Comparison of ENCODE assay signal across 23 mouse cellular contexts in genomic region chr4:45392994-45393393, GRCm38 (mm10). TPM values are rescaled to one million over a fixed set of nuclear protein-coding genes. Genes with fewer than 3 reads are reported as not detected.
DNase-seq lines count a peak whose midpoint lies in the region; ATAC-seq lines count a peak whose summit lies in the region.
"Had no signal": no experiment of that assay in that cellular context is flagged by ENCODE, and none has a peak within 500 bp of the region (broad histone marks: within the 10 kb centered on the region; RNA-seq: fewer than 3 reads in every experiment).

No protein-coding gene starts in this region.

- H3K27ac ChIP-seq in midbrain, embryonic 11.5 days (ENCODE audit: low read depth, low read length), result no peak overlapping the region
- H3K27ac ChIP-seq in forebrain, embryonic 10.5 days, result no peak overlapping the region
- H3K27ac ChIP-seq: embryonic facial prominence, embryonic 15.5 days; forebrain, embryonic 15.5 days; heart, adult 2 months; heart, embryonic 15.5 days; hindbrain, embryonic 12.5 days had no signal

- H3K9me3 ChIP-seq in midbrain, embryonic 11.5 days (ENCODE audit: control insufficient read depth, low read length), result no peaks in the 10 kb centered on the region
- no peaks in the 10 kb centered on the region for H3K9me3 ChIP-seq in forebrain, embryonic 10.5 days
- H3K9me3 ChIP-seq: embryonic facial prominence, embryonic 15.5 days; forebrain, embryonic 15.5 days; heart, embryonic 15.5 days; hindbrain, embryonic 12.5 days had no signal

- H3K9ac ChIP-seq in midbrain, embryonic 11.5 days (ENCODE audit: low read length), result no peak overlapping the region
- H3K9ac ChIP-seq: embryonic facial prominence, embryonic 15.5 days; forebrain, embryonic 15.5 days; heart, embryonic 15.5 days; hindbrain, embryonic 12.5 days had no signal

- peaks cover 2% of the 10 kb centered on the region; the same call in 1 of the 2 replicates for H3K36me3 ChIP-seq in midbrain, embryonic 11.5 days (ENCODE audit: control insufficient read depth, insufficient read depth, low read length)
- H3K36me3 ChIP-seq in forebrain, embryonic 10.5 days (replicated peaks), result peaks cover 29% of the 10 kb centered on the region

- no peaks in the 10 kb centered on the region for H3K27me3 ChIP-seq in midbrain, embryonic 11.5 days (ENCODE audit: control insufficient read depth, insufficient read depth, low read length)
- H3K27me3 ChIP-seq in forebrain, embryonic 10.5 days (ENCODE audit: poor library complexity, severe bottlenecking), result no peaks in the 10 kb centered on the region
- H3K27me3 ChIP-seq: CH12.LX; embryonic facial prominence, embryonic 15.5 days; forebrain, embryonic 15.5 days; heart, embryonic 15.5 days; hindbrain, embryonic 12.5 days had no signal

- no peaks in the 10 kb centered on the region for H3K4me1 ChIP-seq in midbrain, embryonic 11.5 days (ENCODE audit: control insufficient read depth, insufficient read depth, low read length)
- peaks cover 9% of the 10 kb centered on the region for H3K4me1 ChIP-seq in forebrain, embryonic 10.5 days
- H3K4me1 ChIP-seq: embryonic facial prominence, embryonic 15.5 days; forebrain, embryonic 15.5 days; hindbrain, embryonic 12.5 days had no signal

- H3K4me3 ChIP-seq in midbrain, embryonic 11.5 days (ENCODE audit: low read depth, low read length), result no peak overlapping the region
- H3K4me3 ChIP-seq in forebrain, embryonic 10.5 days, result no peak overlapping the region
- H3K4me3 ChIP-seq: embryonic facial prominence, embryonic 15.5 days; erythroblast, embryonic 14.5 days; forebrain, embryonic 15.5 days; heart, adult 2 months; heart, embryonic 15.5 days; hindbrain, embryonic 12.5 days had no signal

- intact Hi-C loops in heart, postnatal 36 days (cut with DNase I), result no loop called here

- WGBS in midbrain, embryonic 11.5 days, result 88% methylated on average over 8 of the region's 8 CpGs
- WGBS in forebrain, embryonic 10.5 days, result 89% methylated on average over 8 of the region's 8 CpGs

- peak; percentile 80 for DNase-seq in heart, adult 11 months
- no peak for DNase-seq in heart, postnatal 36 days
- peak; percentile 43 to 44 for DNase-seq in B cell, adult 2 months
- no peak for DNase-seq in midbrain, embryonic 11.5 days (ENCODE audit: low spot score, missing footprints)
- DNase-seq in forebrain, embryonic 10.5 days (ENCODE audit: extremely low spot score, low spot score), result no peak
- DNase-seq: adrenal gland, adult 8-10 months; adrenal gland, postnatal 36 days; cerebellum, adult 2 months; cerebellum, postnatal 10 days; embryo, embryonic 11 days; gastrocnemius, postnatal 14 days; heart, adult 2 months had no signal

- peak; percentile 50; the same call in 1 of the 2 replicates for ATAC-seq in common myeloid progenitor, adult 5-6 weeks (replicated peaks; ENCODE audit: low read depth, poor library complexity, severe bottlenecking)
- peak; percentile 51; the same call in 1 of the 2 replicates for ATAC-seq in megakaryocyte progenitor cell, adult 5-6 weeks (replicated peaks; ENCODE audit: poor library complexity)
- no peak for ATAC-seq in midbrain, embryonic 11.5 days (ENCODE audit: low FRiP score)
- ATAC-seq: forebrain, embryonic 15.5 days; hindbrain, embryonic 16.5 days; inflammation-experienced regulatory T-cells, adult 6 months had no signal

- no peak overlapping the region for H3K4me2 ChIP-seq in midbrain, embryonic 11.5 days
- H3K4me2 ChIP-seq: embryonic facial prominence, embryonic 15.5 days; forebrain, embryonic 15.5 days; heart, embryonic 11.5 days; heart, embryonic 15.5 days; hindbrain, embryonic 12.5 days had no signal

RNA-seq across cellular contexts. Expression of gene Slc25a51, which starts 15.6 kb away (rescaled TPM):
- total RNA-seq in heart, postnatal 36 days (2021), result 100 to 1,000 TPM; 107 to 111 TPM
- total RNA-seq in common myeloid progenitor, adult 5-6 weeks (2017), result 34.7 and 47.1 TPM in 2 replicates
- total RNA-seq in megakaryocyte progenitor cell, adult 5-6 weeks (2015), result 37.6 and 43.2 TPM in 2 replicates
- total RNA-seq in megakaryocyte progenitor cell, adult 5-6 weeks (2017), result 38.7 and 40.5 TPM in 2 replicates
- polyA plus RNA-seq in midbrain, embryonic 11.5 days (2014; fragmentation: Nextera tagmentation; extraction: Ambion mirVana), result 63.4 and 78.6 TPM in 2 replicates
- polyA plus RNA-seq in forebrain, embryonic 10.5 days (2016; fragmentation: Nextera tagmentation; extraction: Ambion mirVana), result 78.5 and 83.3 TPM in 2 replicates

RNA-seq across cellular contexts. Expression of gene Exosc3, which starts 50.5 kb away (rescaled TPM):
- 10 to 100 TPM; 12.4 to 14.8 TPM for total RNA-seq in heart, postnatal 36 days (2021)
- total RNA-seq in common myeloid progenitor, adult 5-6 weeks (2017), result 179 and 214 TPM in 2 replicates
- 79.7 and 89.4 TPM in 2 replicates for total RNA-seq in megakaryocyte progenitor cell, adult 5-6 weeks (2015)
- 173 and 203 TPM in 2 replicates for total RNA-seq in megakaryocyte progenitor cell, adult 5-6 weeks (2017)
- polyA plus RNA-seq in midbrain, embryonic 11.5 days (2014; fragmentation: Nextera tagmentation; extraction: Ambion mirVana), result 105 and 109 TPM in 2 replicates
- polyA plus RNA-seq in forebrain, embryonic 10.5 days (2016; fragmentation: Nextera tagmentation; extraction: Ambion mirVana), result 124 and 125 TPM in 2 replicates

RNA-seq across cellular contexts. Expression of gene Dcaf10, which starts 51.1 kb away (rescaled TPM):
- total RNA-seq in heart, postnatal 36 days (2021), result 10 to 100 TPM; 13.8 to 14.9 TPM
- 9.7 and 12.0 TPM in 2 replicates for total RNA-seq in common myeloid progenitor, adult 5-6 weeks (2017)
- 16.2 and 16.3 TPM in 2 replicates for total RNA-seq in megakaryocyte progenitor cell, adult 5-6 weeks (2015)
- total RNA-seq in megakaryocyte progenitor cell, adult 5-6 weeks (2017), result 10.2 and 12.3 TPM in 2 replicates
- polyA plus RNA-seq in midbrain, embryonic 11.5 days (2014; fragmentation: Nextera tagmentation; extraction: Ambion mirVana), result 11.7 and 12.3 TPM in 2 replicates
- 7.5 and 7.8 TPM in 2 replicates for polyA plus RNA-seq in forebrain, embryonic 10.5 days (2016; fragmentation: Nextera tagmentation; extraction: Ambion mirVana)

Comparison
In these comparisons a context has a peak if more than half of its experiments do, and no peak if none do; other contexts are left out.
1. DNase-seq: peak in heart, adult 11 months (single experiment) and B cell, adult 2 months (2 of 2); none in heart, postnatal 36 days (0 of 2), midbrain, embryonic 11.5 days (single experiment) and forebrain, embryonic 10.5 days (single experiment).
2. RNA of gene Exosc3, which starts 50.5 kb away (total RNA-seq): 179 to 214 TPM in common myeloid progenitor, adult 5-6 weeks and 79.7 to 203 TPM in megakaryocyte progenitor cell, adult 5-6 weeks; 12.4 to 14.8 TPM in heart, postnatal 36 days; every median in the first group is over 4 times any median in the second.